Mouse (Mus musculus) intestine, embryonic 14.5 days (tissue): ENCODE results near the gene Mrps9. TPM values are rescaled to one million over a fixed set of nuclear protein-coding genes. Genes with fewer than 3 reads are reported as not detected.

ENCODE experiments used
- ATAC-seq: fragments of 200-750 bp; cut with Nextera tagmentation; replicated peaks from 2 replicates; pipeline ENCODE4 v1.8.0; 2017; ENCODE audit warnings: low read depth, moderate number of reproducible peaks, moderate TSS enrichment, moderate library complexity; ENCODE audit not compliant: low FRiP score, low TSS enrichment
- DNase-seq: peaks from one replicate; pipeline ENCODE4 v3.0.0-alpha.2; 2018; ENCODE audit warnings: low spot score
- H3K27ac ChIP-seq: fragments of 300-500 bp; sonication (generic); 2 replicates; pipeline ENCODE4 v1.5.1; 2014; ENCODE audit warnings: low read depth, mild to moderate bottlenecking, control low read depth
- H3K27me3 ChIP-seq: fragments of 300-500 bp; sonication (generic); replicated peaks from 2 replicates; pipeline ENCODE4 v1.6.1; 2014; ENCODE audit warnings: low read length, control low read depth; ENCODE audit not compliant: control insufficient read depth, insufficient read depth
- H3K36me3 ChIP-seq: fragments of 300-500 bp; sonication (generic); 2 replicates; pipeline ENCODE4 v1.6.1; 2014; ENCODE audit warnings: low read length, control low read depth; ENCODE audit not compliant: control insufficient read depth, insufficient read depth
- H3K4me1 ChIP-seq: fragments of 300-500 bp; sonication (generic); replicated peaks from 2 replicates; pipeline ENCODE4 v1.6.1; 2014; ENCODE audit warnings: low read length, control low read depth, mixed read lengths; ENCODE audit not compliant: control insufficient read depth, insufficient read depth
- H3K4me2 ChIP-seq: fragments of 300-500 bp; sonication (generic); 2 replicates; pipeline ENCODE4 v1.6.1; 2014; ENCODE audit warnings: low read length
- H3K4me3 ChIP-seq: fragments of 300-500 bp; sonication (generic); 2 replicates; pipeline ENCODE4 v1.5.1; 2014; ENCODE audit warnings: low read depth, low read length, control low read depth, mixed read lengths
- H3K9ac ChIP-seq: fragments of 300-500 bp; sonication (generic); 2 replicates; pipeline ENCODE4 v1.6.1; 2014; ENCODE audit warnings: mild to moderate bottlenecking, low read length
- H3K9me3 ChIP-seq: fragments of 300-500 bp; sonication (generic); 2 replicates; pipeline ENCODE4 v1.6.1; 2016; ENCODE audit warnings: low read length, control low read depth; ENCODE audit not compliant: control insufficient read depth
- WGBS: fragments of 180-500 bp; shearing (Covaris S2); extraction: QIAGEN DNeasy Blood & Tissue Kit; methylation state at CpG from one replicate; pipeline ENCODE4 v1.1.7; 2014; 5-methylcytosine and 5-hydroxymethylcytosine counted together
- polyA plus RNA-seq: library from polyadenylated mRNA; unstranded; fragments of >200 nt; fragmentation: Nextera tagmentation; extraction: Ambion mirVana; gene quantifications from 2 replicates; pipeline ENCODE4 v1.2.1, GENCODE M21; 2014

Mrps9 gene
- polyA plus RNA-seq, 1 experiment from 2014 or later, result 57.9 TPM

GRCm38 (mm10) chr1:42888541-42889349 lies 37.7 kb downstream of the Mrps9 start:
- Histone ChIP-seq H3K27ac (no peak overlapping the region), H3K4me3 (no peak overlapping the region), H3K27me3 (no peaks in the 10 kb centered on the region), H3K4me1 (peaks cover 4% of the 10 kb centered on the region; the same call in 1 of the 2 replicates), H3K9ac (no peak overlapping the region), H3K4me2 (no peak overlapping the region), H3K36me3 (peaks cover 14% of the 10 kb centered on the region; the same call in 1 of the 2 replicates), H3K9me3 (no peaks in the 10 kb centered on the region)
- DNase-seq, result peak; percentile 43
- 69% methylated on average over 22 of the region's 22 CpGs for WGBS
- no peak for ATAC-seq

- WGBS, result 54% methylated on average over 7 of the region's 7 CpGs
- Histone ChIP-seq H3K4me3 (no peak overlapping the region), H3K9ac (no peak overlapping the region), H3K36me3 (peaks cover 14% of the 10 kb centered on the region; the same call in 1 of the 2 replicates), H3K9me3 (no peaks in the 10 kb centered on the region), H3K4me2 (no peak overlapping the region), H3K27ac (no peak overlapping the region), H3K27me3 (no peaks in the 10 kb centered on the region), H3K4me1 (peaks cover 4% of the 10 kb centered on the region; the same call in 1 of the 2 replicates)
- DNase-seq (peak; percentile 50), ATAC-seq (no peak)
These were observed 38.4 kb downstream of the Mrps9 start for GRCm38 (mm10) chr1:42889421-42889887.

- H3K27me3 ChIP-seq, result no peaks in the 10 kb centered on the region
- no peaks in the 10 kb centered on the region for H3K4me1 ChIP-seq
- peaks cover 23% of the 10 kb centered on the region for H3K36me3 ChIP-seq
- DNase-seq (no peak), ATAC-seq (no peak)
- H3K4me2 ChIP-seq, result no peak overlapping the region
- H3K4me3 ChIP-seq, result no peak overlapping the region
- H3K9ac ChIP-seq, result no peak overlapping the region
- no peak overlapping the region for H3K27ac ChIP-seq
- no peaks in the 10 kb centered on the region for H3K9me3 ChIP-seq
These were observed 43.7 kb downstream of the Mrps9 start for GRCm38 (mm10) chr1:42894695-42895094.

- DNase-seq (no peak), ATAC-seq (no peak)
- Histone ChIP-seq H3K9me3 (no peaks in the 10 kb centered on the region), H3K27me3 (no peaks in the 10 kb centered on the region), H3K4me3 (no peak overlapping the region), H3K9ac (no peak overlapping the region), H3K4me1 (no peaks in the 10 kb centered on the region), H3K4me2 (no peak overlapping the region), H3K36me3 (peaks cover 38% of the 10 kb centered on the region), H3K27ac (no peak overlapping the region)
- 84% methylated on average over 11 of the region's 11 CpGs for WGBS
These were observed 54.1 kb downstream of the Mrps9 start for GRCm38 (mm10) chr1:42905148-42905547.

- 86% methylated on average over 7 of the region's 7 CpGs for WGBS
- Histone ChIP-seq H3K4me1 (no peaks in the 10 kb centered on the region), H3K27ac (no peak overlapping the region), H3K36me3 (peaks cover 28% of the 10 kb centered on the region), H3K27me3 (no peaks in the 10 kb centered on the region), H3K9me3 (no peaks in the 10 kb centered on the region), H3K4me3 (no peak overlapping the region), H3K4me2 (no peak overlapping the region), H3K9ac (no peak overlapping the region)
- ATAC-seq (no peak), DNase-seq (no peak)
These were observed 55.7 kb downstream of the Mrps9 start for GRCm38 (mm10) chr1:42906696-42907095.

- Histone ChIP-seq H3K9me3 (no peaks in the 10 kb centered on the region), H3K9ac (no peak overlapping the region), H3K27ac (no peak overlapping the region), H3K4me1 (no peaks in the 10 kb centered on the region), H3K4me3 (no peak overlapping the region), H3K27me3 (no peaks in the 10 kb centered on the region), H3K36me3 (peaks cover 28% of the 10 kb centered on the region), H3K4me2 (no peak overlapping the region)
- ATAC-seq (no peak), DNase-seq (no peak)
- 61% methylated on average over 4 of the region's 4 CpGs for WGBS
These were observed 56.1 kb downstream of the Mrps9 start for GRCm38 (mm10) chr1:42907153-42907552.

- Histone ChIP-seq H3K27me3 (no peaks in the 10 kb centered on the region), H3K4me1 (no peaks in the 10 kb centered on the region), H3K9me3 (no peaks in the 10 kb centered on the region), H3K36me3 (no peaks in the 10 kb centered on the region), H3K4me3 (no peak overlapping the region), H3K9ac (no peak overlapping the region), H3K27ac (no peak overlapping the region), H3K4me2 (no peak overlapping the region)
- 17% methylated on average over 4 of the region's 4 CpGs for WGBS
- ATAC-seq (peak; percentile 67), DNase-seq (no peak)
These were observed 64.0 kb downstream of the Mrps9 start for GRCm38 (mm10) chr1:42915062-42915461.

- no peaks in the 10 kb centered on the region for H3K9me3 ChIP-seq
- H3K27ac ChIP-seq, result no peak overlapping the region
- no peak for ATAC-seq
- DNase-seq, result no peak
- H3K4me3 ChIP-seq, result no peak overlapping the region
- H3K4me1 ChIP-seq, result no peaks in the 10 kb centered on the region
- no peak overlapping the region for H3K9ac ChIP-seq
- no peaks in the 10 kb centered on the region for H3K36me3 ChIP-seq
- no peak overlapping the region for H3K4me2 ChIP-seq
- H3K27me3 ChIP-seq, result no peaks in the 10 kb centered on the region
- WGBS, result 71% methylated on average over 7 of the region's 7 CpGs
These were observed 65.7 kb downstream of the Mrps9 start for GRCm38 (mm10) chr1:42916719-42917118.

- Histone ChIP-seq H3K27ac (no peak overlapping the region), H3K36me3 (no peaks in the 10 kb centered on the region), H3K4me1 (no peaks in the 10 kb centered on the region), H3K9me3 (no peaks in the 10 kb centered on the region), H3K9ac (no peak overlapping the region), H3K4me3 (no peak overlapping the region), H3K27me3 (no peaks in the 10 kb centered on the region), H3K4me2 (peak overlapping the region; percentile 4; the same call in 1 of the 2 replicates)
- no peak for DNase-seq
- 9% methylated on average over 4 of the region's 4 CpGs for WGBS
- peak; percentile 43; the same call in 1 of the 2 replicates for ATAC-seq
These were observed 66.9 kb downstream of the Mrps9 start for GRCm38 (mm10) chr1:42917908-42918307.
